Mouse (Mus musculus): ENCODE data around the gene Gapdhs.
"Not testable (repeated sequence)": the region's sequence is repeated elsewhere in the genome, so short reads cannot be mapped to it uniquely, and the experiment has no call there.

Gapdhs gene

GRCm38 (mm10) chr7:30747525-30748204 is 4.2 kb upstream of the Gapdhs start:
- no peak for ATAC-seq (ENCODE audit: insufficient number of reproducible peaks, low FRiP score, low TSS enrichment)

DNA sequence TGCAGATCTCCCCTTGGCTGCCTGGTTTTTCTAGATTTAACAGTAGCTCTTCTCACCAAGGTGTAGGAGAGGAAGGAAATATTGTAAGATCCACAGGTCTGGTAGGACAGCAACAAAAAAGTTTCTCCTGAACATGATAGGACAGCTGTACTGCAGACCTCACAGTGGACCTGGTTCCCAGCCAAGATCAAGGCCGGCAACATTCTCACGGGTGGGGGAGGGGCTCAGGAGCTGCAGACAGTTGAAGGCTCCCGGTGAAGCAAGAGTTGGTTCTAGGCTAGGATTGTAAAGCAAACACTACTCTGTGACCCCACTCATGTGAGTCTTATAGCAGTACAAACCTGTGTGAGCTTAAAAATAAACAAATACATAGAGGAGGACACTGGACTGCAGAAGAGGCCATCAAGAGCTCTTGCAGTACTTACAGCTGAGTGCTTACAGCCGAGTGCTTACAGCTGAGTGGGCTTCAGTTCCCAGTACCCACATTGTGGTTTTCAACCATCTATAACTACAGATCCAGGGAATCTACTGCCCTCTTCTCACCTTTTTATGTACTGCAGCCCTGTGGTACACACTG is 629 bp upstream of the Gapdhs start:
- ATAC-seq (ENCODE audit: insufficient number of reproducible peaks, low FRiP score, low TSS enrichment) = no peak

- ATAC-seq (ENCODE audit: insufficient number of reproducible peaks, low FRiP score, low TSS enrichment) = not testable (repeated sequence)
Observed at GRCm38 (mm10) chr7:30742570-30742969, 911 bp downstream of the Gapdhs start.

DNA sequence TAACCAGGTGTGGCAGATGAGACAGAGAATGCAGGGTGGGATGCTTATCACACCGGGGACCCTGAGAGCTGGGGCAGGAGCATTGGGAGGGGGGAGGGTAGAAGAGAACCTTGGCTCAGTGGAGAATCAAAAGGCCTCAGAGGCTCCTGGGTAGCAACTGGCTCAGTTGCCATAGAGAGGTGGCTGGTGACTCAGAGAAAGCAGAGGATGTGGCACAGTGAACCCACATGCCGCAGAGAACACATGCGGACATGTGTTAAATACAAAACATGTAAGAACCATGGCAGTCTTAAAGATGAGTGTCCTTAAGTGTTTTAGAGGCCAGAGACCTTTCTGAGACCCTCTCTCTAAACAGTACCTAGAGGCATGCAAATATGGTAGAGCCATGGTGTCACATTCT is 7.3 kb downstream of the Gapdhs start:
- ATAC-seq (ENCODE audit: insufficient number of reproducible peaks, low FRiP score, low TSS enrichment) = no peak

- ATAC-seq (ENCODE audit: insufficient number of reproducible peaks, low FRiP score, low TSS enrichment) = not testable (repeated sequence)
Observed at GRCm38 (mm10) chr7:30730064-30730722, 13.3 kb downstream of the Gapdhs start.

GRCm38 (mm10) chr7:30729396-30730063 is 14.0 kb downstream of the Gapdhs start, which contains the start of gene Tmem147:
Gene Tmem147 (minus strand): TSS chr7:30729540.
- peak; percentile 92 for ATAC-seq (ENCODE audit: insufficient number of reproducible peaks, low FRiP score, low TSS enrichment)

DNA sequence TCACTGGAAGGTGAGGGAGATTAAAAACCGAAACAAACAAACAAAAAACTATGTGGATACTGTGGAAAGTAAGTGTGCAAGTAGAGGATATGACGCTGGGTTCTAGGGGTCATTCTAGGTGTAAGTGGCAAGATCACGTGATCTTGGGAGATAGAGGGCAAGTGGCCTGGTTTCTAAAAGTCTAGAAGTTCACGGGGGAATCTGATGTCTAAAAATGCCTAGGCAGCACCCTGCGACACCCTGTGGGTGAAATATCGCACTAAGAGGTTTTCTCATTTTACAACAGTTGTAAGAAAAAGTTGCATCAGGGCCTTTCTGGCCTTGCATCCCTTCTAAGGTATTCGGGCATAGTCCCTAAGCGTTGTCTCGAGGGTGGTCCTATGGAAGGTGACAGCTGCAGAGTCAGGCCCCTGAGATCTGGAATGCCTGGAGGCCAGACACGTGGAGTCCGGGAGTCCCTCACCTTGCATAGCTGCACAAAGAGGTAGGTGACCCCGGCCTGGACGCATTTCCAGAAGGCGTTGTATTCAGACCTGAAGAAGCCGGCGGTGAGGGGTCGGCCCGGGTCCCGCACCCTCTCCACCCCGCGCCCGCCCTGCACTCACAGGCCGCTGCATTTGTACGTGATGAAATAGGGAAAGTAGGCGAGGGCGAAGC is 14.6 kb downstream of the Gapdhs start:
- peak; percentile 34; the same call in 1 of the 2 replicates for ATAC-seq (ENCODE audit: insufficient number of reproducible peaks, low FRiP score, low TSS enrichment)

GRCm38 (mm10) chr7:30728214-30728613 is 15.3 kb downstream of the Gapdhs start:
- ATAC-seq (ENCODE audit: insufficient number of reproducible peaks, low FRiP score, low TSS enrichment) = no peak

GRCm38 (mm10) chr7:30723274-30723953 is 20.1 kb downstream of the Gapdhs start:
- ATAC-seq (ENCODE audit: insufficient number of reproducible peaks, low FRiP score, low TSS enrichment) = no peak

- no peak for ATAC-seq (ENCODE audit: insufficient number of reproducible peaks, low FRiP score, low TSS enrichment)
Observed at GRCm38 (mm10) chr7:30721286-30721685, 22.2 kb downstream of the Gapdhs start.

DNA sequence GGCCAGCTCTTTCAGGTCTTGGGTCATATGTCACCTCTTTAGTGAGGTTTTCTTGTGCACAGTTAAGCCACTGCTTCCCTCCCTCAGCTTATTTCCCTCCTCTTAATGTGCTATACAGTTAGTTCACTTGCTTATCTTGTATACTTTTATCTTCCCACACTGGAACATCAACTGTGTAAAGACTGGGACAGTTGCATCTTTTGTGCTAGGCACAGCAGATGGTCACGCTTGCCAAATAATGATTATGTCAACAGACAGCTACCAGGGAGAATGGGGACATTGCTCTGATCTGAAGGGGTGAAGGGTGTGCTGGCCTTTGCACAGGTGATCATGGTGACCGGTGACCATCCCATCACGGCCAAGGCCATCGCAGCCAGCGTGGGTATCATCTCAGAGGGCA is 23.8 kb downstream of the Gapdhs start:
- no peak for ATAC-seq (ENCODE audit: insufficient number of reproducible peaks, low FRiP score, low TSS enrichment)

DNA sequence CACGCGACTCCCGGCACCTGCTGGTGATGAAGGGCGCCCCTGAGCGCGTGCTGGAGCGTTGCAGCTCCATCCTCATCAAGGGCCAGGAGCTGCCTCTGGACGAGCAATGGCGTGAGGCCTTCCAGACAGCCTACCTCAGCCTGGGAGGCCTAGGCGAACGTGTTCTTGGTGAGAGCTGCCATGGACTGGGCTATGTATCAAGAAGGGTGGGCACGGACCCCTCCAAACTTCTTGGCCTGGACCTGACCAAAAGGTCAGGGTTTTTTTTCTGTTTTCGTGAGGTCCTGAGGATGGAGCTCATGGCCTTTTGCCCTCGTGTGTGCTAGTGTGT is 25.8 kb downstream of the Gapdhs start:
- ATAC-seq (ENCODE audit: insufficient number of reproducible peaks, low FRiP score, low TSS enrichment) = no peak

DNA sequence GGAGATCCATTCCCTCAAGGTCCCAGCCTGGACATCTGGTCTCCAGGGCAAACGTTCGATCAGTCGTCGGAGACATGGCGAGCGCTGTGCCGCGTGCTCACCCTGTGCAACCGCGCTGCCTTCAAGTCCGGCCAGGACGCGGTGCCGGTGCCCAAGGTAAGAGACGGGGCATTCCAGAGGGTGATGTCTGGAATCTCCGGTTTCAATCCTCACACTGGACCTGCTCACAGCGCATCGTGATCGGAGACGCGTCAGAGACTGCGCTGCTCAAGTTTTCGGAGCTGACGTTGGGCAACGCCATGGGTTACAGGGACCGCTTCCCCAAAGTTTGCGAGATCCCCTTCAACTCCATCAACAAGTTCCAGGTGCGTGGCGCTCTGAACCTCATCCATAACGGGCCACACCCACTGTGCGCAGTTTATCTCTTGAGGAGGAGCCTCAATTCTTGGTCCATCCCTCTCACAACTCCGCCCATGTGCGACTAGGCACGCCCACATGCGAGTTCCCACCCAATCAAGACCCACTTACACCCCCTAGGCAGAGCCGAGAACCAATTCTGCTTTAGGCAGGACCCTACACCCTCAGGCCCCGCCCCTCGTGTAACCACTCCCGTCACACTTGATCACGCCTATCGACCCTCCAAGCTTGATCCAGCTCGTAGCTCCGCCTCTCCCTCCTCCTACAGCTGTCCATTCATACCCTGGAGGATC is 26.3 kb downstream of the Gapdhs start:
- no peak for ATAC-seq (ENCODE audit: insufficient number of reproducible peaks, low FRiP score, low TSS enrichment)

DNA sequence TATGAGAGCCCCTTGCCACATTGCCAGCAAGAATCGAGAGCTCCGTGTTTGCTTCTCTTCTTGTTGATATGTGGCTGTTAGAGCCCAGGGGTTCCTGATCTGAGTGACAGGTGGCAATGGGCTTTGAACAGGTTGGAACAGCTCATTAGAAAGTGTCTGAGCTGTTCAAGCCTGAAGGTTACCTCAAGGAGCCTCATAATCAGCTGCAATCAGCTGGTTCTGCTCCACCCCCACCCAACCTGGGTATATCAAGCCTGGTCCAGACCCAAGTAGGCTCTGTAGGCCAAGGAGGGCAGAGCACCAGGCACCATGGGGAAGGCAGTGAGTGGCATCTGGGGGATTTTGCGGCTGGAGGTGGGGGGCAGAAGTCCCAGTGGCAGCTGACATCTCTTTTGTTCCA is 31.5 kb downstream of the Gapdhs start, which contains the start of gene Atp4a:
Gene Atp4a (plus strand): TSS at position 268 of the 400 bp plus-strand sequence.
- no peak for ATAC-seq (ENCODE audit: insufficient number of reproducible peaks, low FRiP score, low TSS enrichment)

- no peak for ATAC-seq (ENCODE audit: insufficient number of reproducible peaks, low FRiP score, low TSS enrichment)
Observed at GRCm38 (mm10) chr7:30707441-30707840, 36.0 kb downstream of the Gapdhs start.

DNA sequence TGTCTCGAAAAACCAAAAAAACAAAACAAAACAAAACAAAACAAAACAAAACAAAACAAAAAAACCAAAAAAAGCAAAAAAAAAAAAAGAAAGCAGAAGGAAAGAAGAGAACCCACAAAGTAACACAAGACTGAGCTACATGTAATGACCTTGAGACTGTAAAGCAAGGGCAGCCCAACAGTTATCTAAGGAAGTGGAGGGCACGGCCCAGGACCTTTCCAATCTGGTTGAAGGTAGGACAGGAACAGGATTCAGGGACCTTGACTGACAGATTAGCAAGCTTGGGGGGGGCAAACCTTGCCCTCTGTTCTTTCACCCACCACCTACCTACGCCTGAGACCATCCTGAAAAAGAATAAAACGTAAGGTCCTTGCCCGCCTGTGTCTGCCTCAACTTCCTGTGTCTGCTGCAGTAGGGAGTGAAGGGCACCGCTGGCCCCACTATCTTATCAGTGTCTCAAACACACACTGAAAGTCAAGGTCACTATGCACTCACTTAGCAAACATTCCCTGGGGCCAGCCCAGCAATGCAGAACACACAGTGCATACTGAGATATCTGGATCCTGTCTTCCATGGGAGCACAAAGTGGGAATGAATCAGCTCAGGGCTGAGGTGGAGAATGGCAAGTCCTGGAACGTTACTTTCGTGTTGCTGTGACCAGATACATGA is 37.1 kb downstream of the Gapdhs start:
- no peak for ATAC-seq (ENCODE audit: insufficient number of reproducible peaks, low FRiP score, low TSS enrichment)

DNA sequence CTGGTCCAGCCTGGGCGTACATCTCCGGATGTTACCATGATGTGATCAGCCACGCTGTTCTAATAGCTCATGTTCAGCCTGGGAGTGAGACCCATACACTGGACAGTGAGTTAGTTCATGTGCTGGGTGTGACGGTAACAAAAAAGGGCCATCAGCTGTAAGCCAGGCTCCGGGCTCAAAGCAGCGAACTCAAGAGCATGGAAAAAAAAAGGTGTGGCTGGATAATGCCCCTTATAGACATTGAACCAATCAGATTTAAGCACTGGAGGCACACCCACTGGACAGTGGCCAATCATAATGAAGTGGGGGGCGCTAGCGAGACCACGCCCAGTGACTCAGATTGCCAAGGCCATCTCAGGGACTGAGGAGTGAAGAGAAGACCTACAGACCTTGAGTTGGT is 44.9 kb downstream of the Gapdhs start, which contains the start of gene 2200002J24Rik:
Gene 2200002J24Rik (plus strand): TSS at position 338 of the 400 bp plus-strand sequence.
- no peak for ATAC-seq (ENCODE audit: insufficient number of reproducible peaks, low FRiP score, low TSS enrichment)

DNA sequence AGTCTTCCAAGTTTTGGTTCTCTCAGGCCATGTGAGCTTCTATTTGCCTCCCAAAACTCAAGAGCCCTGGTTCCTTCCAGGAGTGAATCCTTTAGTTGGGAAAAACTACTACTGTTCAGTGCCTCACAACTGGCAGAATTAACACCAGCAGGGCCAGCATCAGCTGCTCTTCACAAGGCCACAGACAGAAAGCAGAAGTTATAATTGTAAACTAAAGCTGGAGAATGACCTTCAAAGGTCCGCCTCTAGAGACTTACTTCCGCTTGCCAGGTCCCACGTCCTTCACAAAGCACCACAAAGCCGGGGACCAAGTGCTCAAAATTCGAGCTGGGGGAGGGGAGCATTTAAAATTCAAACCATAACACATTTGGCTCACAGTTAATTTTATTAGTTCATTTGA is 45.4 kb downstream of the Gapdhs start:
- no peak for ATAC-seq (ENCODE audit: insufficient number of reproducible peaks, low FRiP score, low TSS enrichment)

DNA sequence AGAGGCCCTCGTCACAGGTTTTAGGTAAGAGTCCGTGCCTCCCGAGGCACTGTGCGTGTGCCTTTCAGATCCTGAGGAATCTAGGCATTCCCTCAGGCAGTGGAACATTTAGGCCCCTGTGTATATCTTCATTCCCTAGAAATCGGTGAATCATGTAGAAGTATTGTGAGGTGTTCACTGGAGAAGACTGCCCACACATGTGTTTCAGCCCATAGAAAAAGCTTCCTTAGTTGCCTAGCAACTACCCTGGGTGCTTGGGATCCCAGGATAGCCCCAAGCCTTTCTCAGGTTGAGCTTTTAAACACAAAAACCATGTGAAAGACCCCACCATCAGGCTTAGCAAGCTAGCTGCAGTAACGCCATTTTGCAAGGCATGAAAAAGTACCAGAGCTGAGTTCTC is 55.2 kb downstream of the Gapdhs start:
- ATAC-seq (ENCODE audit: insufficient number of reproducible peaks, low FRiP score, low TSS enrichment) = no peak
